Mouse (Mus musculus): Measurements from ENCODE around the gene Vmn2r16. TPM values are rescaled to one million over a fixed set of nuclear protein-coding genes. Genes with fewer than 3 reads are reported as not detected.

The Vmn2r16 gene
- polyA plus RNA-seq (2011; ENCODE audit: insufficient read depth, insufficient read length, low read depth, missing spikeins), result not detected in 2 replicates

DNA sequence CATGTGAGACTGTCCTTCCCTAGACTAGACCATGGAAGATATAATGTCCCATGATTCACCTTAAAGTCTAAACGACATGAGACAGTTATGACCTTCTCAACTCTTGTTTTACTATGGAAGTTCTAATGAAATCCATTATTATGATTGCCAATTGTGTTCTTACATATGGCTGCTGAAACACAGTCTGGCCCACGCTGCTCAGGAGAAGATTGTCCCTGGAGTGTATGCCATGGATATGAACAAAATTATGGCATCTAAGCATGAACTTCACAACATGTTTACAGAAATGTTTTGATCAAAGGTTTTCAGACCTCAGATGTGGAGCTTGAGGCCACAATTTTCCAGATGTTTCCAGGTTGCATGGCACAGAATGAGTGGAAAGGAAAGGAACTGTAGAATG lies at the start of gene Vmn2r16:
Gene Vmn2r16 (plus strand): TSS at position 301 of the 400 bp plus-strand sequence.
- H3K27ac ChIP-seq (ENCODE audit: insufficient read depth, low read length), result no peak within 1 kb of the TSS
- no peaks in the 10 kb centered on the region for H3K4me1 ChIP-seq (ENCODE audit: control insufficient read depth, insufficient read depth, low read length)
- H3K9ac ChIP-seq (ENCODE audit: low read depth, poor library complexity, severe bottlenecking), result no peak within 1 kb of the TSS
- TF ChIP-seq CTCF (IDR thresholded peaks at IDR 0.05; ENCODE audit: low read depth, low read length) (no peak), EP300 (IDR thresholded peaks at IDR 0.05; ENCODE audit: insufficient read depth, low read depth, low read length) (no peak)
- H3K36me3 ChIP-seq (ENCODE audit: control insufficient read depth, insufficient read depth, low read length, poor library complexity, severe bottlenecking), result no peaks in the 10 kb centered on the region
- no peaks in the 10 kb centered on the region for H3K9me3 ChIP-seq (replicated peaks; ENCODE audit: control insufficient read depth, insufficient read depth, low read length, poor library complexity, severe bottlenecking)
- H3K4me3 ChIP-seq (ENCODE audit: low read depth, low read length), result no peak within 1 kb of the TSS
- H3K27me3 ChIP-seq (ENCODE audit: control insufficient read depth, insufficient read depth, low read length, poor library complexity, severe bottlenecking), result no peaks in the 10 kb centered on the region

DNA sequence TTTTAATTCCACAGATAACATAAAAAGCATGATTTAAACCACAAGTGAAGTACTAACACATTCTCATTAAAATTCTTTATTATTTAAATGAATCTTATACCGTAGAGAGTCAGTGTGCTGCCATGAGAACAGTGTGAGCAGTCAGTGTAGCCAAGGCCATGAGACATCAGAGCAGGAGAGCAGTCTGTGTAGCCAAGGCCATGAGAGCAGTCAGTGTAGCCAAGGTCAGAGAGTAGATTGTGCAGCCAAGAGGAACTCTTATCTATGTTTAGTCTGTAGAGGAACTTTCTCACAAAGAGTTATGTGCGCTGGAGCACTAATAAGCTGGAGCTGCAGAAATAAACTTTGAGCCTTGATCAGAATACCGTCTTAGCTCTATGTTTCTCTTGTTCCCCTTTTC lies 35.3 kb upstream of the Vmn2r16 start:
- no peaks in the 10 kb centered on the region for H3K36me3 ChIP-seq (ENCODE audit: control insufficient read depth, insufficient read depth, low read length, poor library complexity, severe bottlenecking)
- no peaks in the 10 kb centered on the region for H3K27me3 ChIP-seq (ENCODE audit: control insufficient read depth, insufficient read depth, low read length, poor library complexity, severe bottlenecking)
- H3K4me1 ChIP-seq (ENCODE audit: control insufficient read depth, insufficient read depth, low read length), result no peaks in the 10 kb centered on the region
- H3K9ac ChIP-seq (ENCODE audit: low read depth, poor library complexity, severe bottlenecking), result no peak overlapping the region
- H3K9me3 ChIP-seq (replicated peaks; ENCODE audit: control insufficient read depth, insufficient read depth, low read length, poor library complexity, severe bottlenecking), result no peaks in the 10 kb centered on the region
- no peak for TF ChIP-seq CTCF (IDR thresholded peaks at IDR 0.05; ENCODE audit: low read depth, low read length)
- no peak for TF ChIP-seq EP300 (IDR thresholded peaks at IDR 0.05; ENCODE audit: insufficient read depth, low read depth, low read length)
- no peak for TF ChIP-seq POLR2A (IDR thresholded peaks at IDR 0.05; ENCODE audit: insufficient read depth, low read length)
- H3K4me3 ChIP-seq (ENCODE audit: low read depth, low read length), result no peak overlapping the region
- no peak overlapping the region for H3K27ac ChIP-seq (ENCODE audit: insufficient read depth, low read length)

DNA sequence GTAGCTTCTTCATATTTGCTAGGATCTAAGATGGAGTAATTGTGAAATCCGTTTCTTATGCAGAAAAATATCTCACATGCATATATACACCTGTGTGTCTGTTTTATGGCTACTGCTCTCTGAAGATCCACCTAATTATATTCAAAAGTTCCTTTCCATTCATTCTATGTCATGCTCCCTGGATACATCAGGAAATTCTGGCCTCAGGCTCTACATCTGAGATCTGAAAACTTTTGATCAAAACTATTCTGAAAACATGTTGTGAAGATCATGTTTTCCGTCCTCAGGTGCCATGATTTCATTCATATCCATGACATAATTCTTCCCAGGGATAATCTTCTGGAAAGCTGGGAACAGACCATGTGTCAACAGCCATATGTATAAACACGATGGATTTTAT lies 32.4 kb upstream of the Vmn2r16 start, which contains the start of gene Vmn2r15:
Gene Vmn2r15 (minus strand): TSS at position 101 of the 400 bp plus-strand sequence.
- no peak within 1 kb of the TSS for H3K4me3 ChIP-seq (ENCODE audit: low read depth, low read length)
- no peak within 1 kb of the TSS for H3K27ac ChIP-seq (ENCODE audit: insufficient read depth, low read length)
- no peaks in the 10 kb centered on the region for H3K4me1 ChIP-seq (ENCODE audit: control insufficient read depth, insufficient read depth, low read length)
- no peak for TF ChIP-seq EP300 (IDR thresholded peaks at IDR 0.05; ENCODE audit: insufficient read depth, low read depth, low read length)
- TF ChIP-seq CTCF (IDR thresholded peaks at IDR 0.05; ENCODE audit: low read depth, low read length), result no peak
- no peak for TF ChIP-seq POLR2A (IDR thresholded peaks at IDR 0.05; ENCODE audit: insufficient read depth, low read length)
- H3K9ac ChIP-seq (ENCODE audit: low read depth, poor library complexity, severe bottlenecking), result no peak within 1 kb of the TSS
- no peaks in the 10 kb centered on the region for H3K36me3 ChIP-seq (ENCODE audit: control insufficient read depth, insufficient read depth, low read length, poor library complexity, severe bottlenecking)
- H3K27me3 ChIP-seq (ENCODE audit: control insufficient read depth, insufficient read depth, low read length, poor library complexity, severe bottlenecking), result no peaks in the 10 kb centered on the region
- no peaks in the 10 kb centered on the region for H3K9me3 ChIP-seq (replicated peaks; ENCODE audit: control insufficient read depth, insufficient read depth, low read length, poor library complexity, severe bottlenecking)

DNA sequence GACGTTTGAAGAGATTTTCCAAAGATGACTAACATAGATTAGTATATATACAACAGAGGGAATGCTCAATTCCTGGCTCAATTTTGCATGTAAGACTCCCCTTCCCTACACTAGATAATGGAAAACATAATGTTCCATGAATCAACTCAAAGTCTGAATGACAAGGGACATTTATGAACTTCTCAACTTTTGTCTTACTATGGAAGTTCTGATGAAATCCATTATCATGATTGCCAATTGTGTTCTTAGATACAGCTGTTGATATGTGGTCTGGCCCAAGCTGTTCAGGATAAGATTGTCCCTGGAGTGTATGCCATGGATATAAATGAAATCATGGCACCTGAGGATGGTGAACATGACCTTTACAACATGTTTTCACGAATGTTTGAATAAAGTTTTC lies 89.4 kb downstream of the Vmn2r16 start, which contains the start of gene Vmn2r17:
Gene Vmn2r17 (plus strand): TSS at position 301 of the 400 bp plus-strand sequence.
- Histone ChIP-seq H3K9ac (ENCODE audit: low read depth, poor library complexity, severe bottlenecking) (no peak within 1 kb of the TSS), H3K36me3 (ENCODE audit: control insufficient read depth, insufficient read depth, low read length, poor library complexity, severe bottlenecking) (no peaks in the 10 kb centered on the region), H3K4me1 (ENCODE audit: control insufficient read depth, insufficient read depth, low read length) (no peaks in the 10 kb centered on the region), H3K4me3 (ENCODE audit: low read depth, low read length) (no peak within 1 kb of the TSS), H3K27ac (ENCODE audit: insufficient read depth, low read length) (no peak within 1 kb of the TSS), H3K27me3 (ENCODE audit: control insufficient read depth, insufficient read depth, low read length, poor library complexity, severe bottlenecking) (no peaks in the 10 kb centered on the region), H3K9me3 (replicated peaks; ENCODE audit: control insufficient read depth, insufficient read depth, low read length, poor library complexity, severe bottlenecking) (no peaks in the 10 kb centered on the region)
- no peak for TF ChIP-seq POLR2A (IDR thresholded peaks at IDR 0.05; ENCODE audit: insufficient read depth, low read length)
- TF ChIP-seq CTCF (IDR thresholded peaks at IDR 0.05; ENCODE audit: low read depth, low read length), result no peak
- TF ChIP-seq EP300 (IDR thresholded peaks at IDR 0.05; ENCODE audit: insufficient read depth, low read depth, low read length), result no peak

Other genes starting within 250 kb of the Vmn2r16 start
- not detected in 2 replicates for gene Vmn2r12, start 232.2 kb upstream of the Vmn2r16 start, polyA plus RNA-seq (2011; ENCODE audit: insufficient read depth, insufficient read length, low read depth, missing spikeins)
- not detected in 2 replicates for gene Vmn2r13, start 138.0 kb upstream of the Vmn2r16 start, polyA plus RNA-seq (2011; ENCODE audit: insufficient read depth, insufficient read length, low read depth, missing spikeins)
- not detected in 2 replicates for gene Vmn2r14, start 105.5 kb upstream of the Vmn2r16 start, polyA plus RNA-seq (2011; ENCODE audit: insufficient read depth, insufficient read length, low read depth, missing spikeins)
- not detected in 2 replicates for gene Vmn2r15, start 32.5 kb upstream of the Vmn2r16 start, polyA plus RNA-seq (2011; ENCODE audit: insufficient read depth, insufficient read length, low read depth, missing spikeins)
- 0.12 and 0.14 TPM in 2 replicates for gene Vmn2r17, start 89.5 kb downstream of the Vmn2r16 start, polyA plus RNA-seq (2011; ENCODE audit: insufficient read depth, insufficient read length, low read depth, missing spikeins)
- 9.4 and 15.6 TPM in 2 replicates for gene Crlf2, start 228.8 kb downstream of the Vmn2r16 start, polyA plus RNA-seq (2011; ENCODE audit: insufficient read depth, insufficient read length, low read depth, missing spikeins)